Mouse (Mus musculus) G1E (cell line): Measurements from ENCODE around the gene Palm2.

ENCODE experiments used
- CTCF ChIP-seq: IDR thresholded peaks from 2 replicates; pipeline ENCODE4 v1.5.1; 2012; ENCODE audit warnings: low read depth, low read length, inconsistent platforms, mixed read lengths
- POLR2AphosphoS5 ChIP-seq: IDR thresholded peaks from 2 replicates; pipeline ENCODE4 v1.6.1; 2012; ENCODE audit warnings: low read depth, low read length, inconsistent platforms; ENCODE audit not compliant: insufficient replicate concordance
- TAL1 ChIP-seq: conservative IDR thresholded peaks from 2 replicates; pipeline ENCODE4 v1.6.1; 2012; ENCODE audit warnings: low read depth, low read length, inconsistent platforms, mixed read lengths

DNA sequence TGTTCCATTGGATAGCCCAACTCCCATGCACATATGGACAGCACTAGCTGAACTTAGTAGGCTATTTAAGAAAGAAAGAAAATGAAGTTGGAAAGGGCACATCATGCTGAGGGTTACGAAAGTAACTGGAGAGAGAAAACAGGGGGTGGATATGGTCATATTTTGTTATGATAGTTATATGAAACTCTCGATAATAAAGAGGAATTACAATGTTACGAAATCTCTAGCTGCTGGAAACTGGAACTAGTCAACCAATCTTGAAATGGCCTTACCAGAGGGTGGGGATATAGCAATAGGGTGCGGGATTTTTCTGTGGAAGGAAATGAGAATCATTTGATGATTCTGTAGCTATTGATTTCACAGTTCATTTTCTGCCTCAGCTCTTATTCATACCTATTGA is 180.6 kb downstream of the Palm2 start:
- TF ChIP-seq CTCF = no peak
- no peak for TF ChIP-seq POLR2AphosphoS5
- TF ChIP-seq TAL1 = no peak
